In the genomic region with DNA sequence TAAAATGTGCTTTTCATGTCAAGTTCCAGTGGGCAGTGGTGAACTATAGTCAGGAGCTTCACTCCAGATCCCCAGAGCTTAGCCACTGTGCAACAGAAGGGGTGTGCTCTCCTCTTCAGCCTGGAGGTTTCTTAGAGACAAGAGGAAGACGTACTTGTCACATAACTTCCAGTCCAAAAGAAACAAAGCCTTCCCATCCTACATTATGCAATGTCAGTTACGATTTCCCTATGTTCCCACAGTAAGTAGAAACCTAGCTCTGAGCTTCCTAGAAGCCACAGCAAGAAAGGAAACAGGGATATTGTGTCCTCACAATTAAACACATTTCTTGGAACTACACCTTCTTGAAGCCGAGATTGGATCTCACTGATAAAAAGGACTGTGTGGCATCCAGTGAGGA, we compare ENCODE assay signal across 13 mouse cellular contexts. TPM values are rescaled to one million over a fixed set of nuclear protein-coding genes. Genes with fewer than 3 reads are reported as not detected.
"Had no signal": no experiment of that assay in that cellular context is flagged by ENCODE, and none has a peak within 500 bp of the region (broad histone marks: within the 10 kb centered on the region; RNA-seq: fewer than 3 reads in every experiment).

No protein-coding gene starts in this region.

- DNase-seq: gastrocnemius, postnatal 14 days; gastrocnemius, postnatal 36 days; heart, adult 18-20 months; heart, postnatal 10 days; heart, postnatal 4 days; kidney, adult 18-20 months; kidney, adult 8-10 months; kidney, postnatal 10 days; kidney, postnatal 25 days; kidney, postnatal 4 days; layer of hippocampus, postnatal 36 days; left cerebral cortex, postnatal 4 days had no signal

RNA-seq across cellular contexts. Expression of a gene that starts 47.8 kb away (rescaled TPM):
- total RNA-seq: granulocyte monocyte progenitor cell, adult 5-6 weeks had no signal
